Comparison of ENCODE assay signal across 31 mouse cellular contexts in the genomic region with DNA sequence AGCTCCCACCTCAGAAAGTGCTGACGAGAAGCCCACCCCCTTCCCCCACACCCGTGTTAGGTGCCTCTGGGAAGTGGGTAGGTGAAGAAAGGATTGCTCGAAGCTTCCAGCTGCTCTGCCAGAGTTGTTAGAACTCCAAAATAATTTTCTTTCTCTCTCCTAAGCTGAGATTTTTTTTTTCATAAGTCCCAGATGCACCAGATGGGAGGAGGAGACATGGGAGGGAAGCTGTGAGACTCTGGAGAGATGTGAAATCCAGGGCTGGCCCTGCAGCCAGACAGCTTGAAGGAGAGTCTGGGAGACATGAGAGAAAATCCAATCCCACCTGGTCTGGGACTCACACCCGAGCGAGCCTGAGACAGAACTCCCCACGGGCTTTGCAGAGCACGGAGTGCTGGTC. TPM values are rescaled to one million over a fixed set of nuclear protein-coding genes. Genes with fewer than 3 reads are reported as not detected.
A peak's percentile ranks its signal among the peaks of the same experiment; 100 is the strongest.
DNase-seq lines count a peak whose midpoint lies in the region; ATAC-seq lines count a peak whose summit lies in the region.
"Had no signal": no experiment of that assay in that cellular context is flagged by ENCODE, and none has a peak within 500 bp of the region (broad histone marks: within the 10 kb centered on the region; RNA-seq: fewer than 3 reads in every experiment).

No protein-coding gene starts in this region.

- H3K9ac ChIP-seq in midbrain, embryonic 12.5 days (replicated peaks): no peak overlapping the region
- no peak overlapping the region for H3K9ac ChIP-seq in midbrain, embryonic 16.5 days (ENCODE audit: low read depth, low read length)
- no peak overlapping the region for H3K9ac ChIP-seq in stomach, embryonic 15.5 days
- H3K9ac ChIP-seq: embryonic facial prominence, embryonic 13.5 days; hindbrain, embryonic 12.5 days; liver, postnatal 0 days; neural tube, embryonic 12.5 days had no signal

- peaks cover 39% of the 10 kb centered on the region for H3K4me1 ChIP-seq in midbrain, embryonic 12.5 days
- peaks cover 13% of the 10 kb centered on the region for H3K4me1 ChIP-seq in midbrain, embryonic 16.5 days (ENCODE audit: control insufficient read depth, insufficient read depth, low read length)
- peaks cover 76% of the 10 kb centered on the region for H3K4me1 ChIP-seq in limb, embryonic 10.5 days
- peaks cover 12% of the 10 kb centered on the region; the same call in 1 of the 2 replicates for H3K4me1 ChIP-seq in stomach, embryonic 15.5 days

- 68% methylated on average over 7 of the region's 7 CpGs for WGBS in midbrain, embryonic 12.5 days
- 68% methylated on average over 7 of the region's 7 CpGs for WGBS in midbrain, embryonic 16.5 days
- 59% methylated on average over 7 of the region's 7 CpGs for WGBS in limb, embryonic 10.5 days
- WGBS in stomach, embryonic 15.5 days: 53% methylated on average over 7 of the region's 7 CpGs

- H3K4me3 ChIP-seq in midbrain, embryonic 12.5 days: no peak overlapping the region
- no peak overlapping the region for H3K4me3 ChIP-seq in midbrain, embryonic 16.5 days (ENCODE audit: low read depth, low read length)
- H3K4me3 ChIP-seq in limb, embryonic 10.5 days: no peak overlapping the region
- H3K4me3 ChIP-seq in stomach, embryonic 15.5 days (replicated peaks): no peak overlapping the region
- H3K4me3 ChIP-seq: embryonic facial prominence, embryonic 13.5 days; hindbrain, embryonic 12.5 days; neural tube, embryonic 12.5 days had no signal

- no peaks in the 10 kb centered on the region for H3K36me3 ChIP-seq in midbrain, embryonic 12.5 days
- no peaks in the 10 kb centered on the region for H3K36me3 ChIP-seq in midbrain, embryonic 16.5 days (ENCODE audit: control insufficient read depth, insufficient read depth, low read length)
- no peaks in the 10 kb centered on the region for H3K36me3 ChIP-seq in limb, embryonic 10.5 days
- no peaks in the 10 kb centered on the region for H3K36me3 ChIP-seq in stomach, embryonic 15.5 days
- H3K36me3 ChIP-seq: embryonic facial prominence, embryonic 13.5 days; G1E; hindbrain, embryonic 12.5 days; neural tube, embryonic 12.5 days had no signal

- ATAC-seq in midbrain, embryonic 12.5 days (ENCODE audit: low FRiP score, low read depth): no peak
- ATAC-seq in midbrain, embryonic 16.5 days: no peak
- no peak for ATAC-seq in stomach, embryonic 15.5 days (ENCODE audit: insufficient read depth, low FRiP score, low read depth)
- no peak for ATAC-seq in megakaryocyte progenitor cell, adult 5-6 weeks (replicated peaks; ENCODE audit: poor library complexity)
- ATAC-seq: forebrain, embryonic 16.5 days; intestine, postnatal 0 days; liver, postnatal 0 days; lung, postnatal 0 days had no signal

- no peak overlapping the region for H3K4me2 ChIP-seq in midbrain, embryonic 12.5 days (replicated peaks)
- H3K4me2 ChIP-seq in midbrain, embryonic 16.5 days (ENCODE audit: low read length): no peak overlapping the region
- H3K4me2 ChIP-seq in stomach, embryonic 15.5 days: no peak overlapping the region
- H3K4me2 ChIP-seq: embryonic facial prominence, embryonic 13.5 days; heart, embryonic 11.5 days; hindbrain, embryonic 12.5 days; liver, embryonic 11.5 days; midbrain, embryonic 11.5 days; neural tube, embryonic 12.5 days had no signal

- DNase-seq in frontal cortex, postnatal 36 days (ENCODE audit: low spot score in 2 of 2): peak; percentile 30 to 45
- no peak for DNase-seq in frontal cortex, postnatal 25 days (ENCODE audit: low spot score in 2 of 2)
- no peak for DNase-seq in limb, embryonic 10.5 days (ENCODE audit: low spot score)
- DNase-seq: adrenal gland, adult 2 months; B cell, adult 2 months; gastrocnemius, postnatal 10 days; heart, adult 11 months; liver, postnatal 0 days had no signal

- peaks cover 4% of the 10 kb centered on the region for H3K27me3 ChIP-seq in midbrain, embryonic 12.5 days
- H3K27me3 ChIP-seq in midbrain, embryonic 16.5 days (ENCODE audit: control insufficient read depth, insufficient read depth, low read depth, low read length): no peaks in the 10 kb centered on the region
- H3K27me3 ChIP-seq in limb, embryonic 10.5 days (ENCODE audit: low read depth, poor library complexity, severe bottlenecking): no peaks in the 10 kb centered on the region
- H3K27me3 ChIP-seq in stomach, embryonic 15.5 days (replicated peaks): no peaks in the 10 kb centered on the region
- H3K27me3 ChIP-seq: CH12.LX; embryonic facial prominence, embryonic 13.5 days; hindbrain, embryonic 12.5 days; neural tube, embryonic 12.5 days had no signal

- no peaks in the 10 kb centered on the region for H3K9me3 ChIP-seq in midbrain, embryonic 12.5 days
- H3K9me3 ChIP-seq in midbrain, embryonic 16.5 days (replicated peaks; ENCODE audit: control insufficient read depth, low read length, poor library complexity, severe bottlenecking): no peaks in the 10 kb centered on the region
- no peaks in the 10 kb centered on the region for H3K9me3 ChIP-seq in limb, embryonic 10.5 days (replicated peaks)
- H3K9me3 ChIP-seq in stomach, embryonic 15.5 days: no peaks in the 10 kb centered on the region
- H3K9me3 ChIP-seq: embryonic facial prominence, embryonic 13.5 days; G1E; hindbrain, embryonic 12.5 days; neural tube, embryonic 12.5 days had no signal

- H3K27ac ChIP-seq in midbrain, embryonic 12.5 days (replicated peaks): 0 out of 2 replicates have a peak overlapping the region, but pooled peaks have one; percentile 6
- no peak overlapping the region for H3K27ac ChIP-seq in midbrain, embryonic 16.5 days (ENCODE audit: low read length)
- peak overlapping the region; percentile 85 for H3K27ac ChIP-seq in limb, embryonic 10.5 days
- H3K27ac ChIP-seq in stomach, embryonic 15.5 days: peak overlapping the region; percentile 1; the same call in 1 of the 2 replicates
- H3K27ac ChIP-seq: embryonic facial prominence, embryonic 13.5 days; hindbrain, embryonic 12.5 days; macrophage; neural tube, embryonic 12.5 days had no signal

RNA-seq across cellular contexts. Expression of gene Cdcp2, which starts 27.7 kb away (rescaled TPM):
- 0.06 and 0.09 TPM in 2 replicates for polyA plus RNA-seq in midbrain, embryonic 12.5 days (2016; fragmentation: Nextera tagmentation; extraction: Ambion mirVana)
- not detected in 2 replicates for polyA plus RNA-seq in midbrain, embryonic 16.5 days (2015; fragmentation: Nextera tagmentation; extraction: Ambion mirVana)
- polyA plus RNA-seq in limb, embryonic 10.5 days (2016; fragmentation: Nextera tagmentation; extraction: Ambion mirVana): 0.11 TPM in 1 of 2 replicates, not detected in the other
- polyA plus RNA-seq in stomach, embryonic 15.5 days (2015; fragmentation: Nextera tagmentation; extraction: Ambion mirVana): not detected in 2 replicates
- total RNA-seq in megakaryocyte progenitor cell, adult 5-6 weeks (2015): not detected in 2 replicates
- total RNA-seq in megakaryocyte progenitor cell, adult 5-6 weeks (2017): not detected in 2 replicates
- total RNA-seq: adrenal gland, adult 2 months; gastrocnemius, postnatal 10 days; layer of hippocampus, adult 8-10 months; left cerebral cortex, adult 18-20 months; left cerebral cortex, postnatal 36 days had no signal
- polyA plus RNA-seq: cerebellum, adult 2 months; embryonic facial prominence, embryonic 13.5 days; forebrain, embryonic 16.5 days; G1E; heart, embryonic 11.5 days; heart, postnatal 0 days; intestine, postnatal 0 days; liver, embryonic 11.5 days; liver, postnatal 0 days; macrophage; stomach, embryonic 14.5 days; thymus, postnatal 0 days had no signal

RNA-seq across cellular contexts. Expression of gene Tmem59, which starts 53.8 kb away (rescaled TPM):
- polyA plus RNA-seq in midbrain, embryonic 12.5 days (2016; fragmentation: Nextera tagmentation; extraction: Ambion mirVana): 327 and 347 TPM in 2 replicates
- polyA plus RNA-seq in midbrain, embryonic 16.5 days (2015; fragmentation: Nextera tagmentation; extraction: Ambion mirVana): 356 and 359 TPM in 2 replicates
- 259 and 274 TPM in 2 replicates for polyA plus RNA-seq in limb, embryonic 10.5 days (2016; fragmentation: Nextera tagmentation; extraction: Ambion mirVana)
- polyA plus RNA-seq in stomach, embryonic 15.5 days (2015; fragmentation: Nextera tagmentation; extraction: Ambion mirVana): 386 and 427 TPM in 2 replicates
- 267 and 292 TPM in 2 replicates for total RNA-seq in megakaryocyte progenitor cell, adult 5-6 weeks (2015)
- total RNA-seq in megakaryocyte progenitor cell, adult 5-6 weeks (2017): 122 and 151 TPM in 2 replicates

RNA-seq across cellular contexts. Expression of gene Tceanc2, which starts 54.5 kb away (rescaled TPM):
- polyA plus RNA-seq in midbrain, embryonic 12.5 days (2016; fragmentation: Nextera tagmentation; extraction: Ambion mirVana): 28.3 and 37.2 TPM in 2 replicates
- polyA plus RNA-seq in midbrain, embryonic 16.5 days (2015; fragmentation: Nextera tagmentation; extraction: Ambion mirVana): 18.1 and 27.2 TPM in 2 replicates
- polyA plus RNA-seq in limb, embryonic 10.5 days (2016; fragmentation: Nextera tagmentation; extraction: Ambion mirVana): 22.9 and 30.2 TPM in 2 replicates
- 16.4 and 30.4 TPM in 2 replicates for polyA plus RNA-seq in stomach, embryonic 15.5 days (2015; fragmentation: Nextera tagmentation; extraction: Ambion mirVana)
- total RNA-seq in megakaryocyte progenitor cell, adult 5-6 weeks (2015): 17.3 and 25.5 TPM in 2 replicates
- total RNA-seq in megakaryocyte progenitor cell, adult 5-6 weeks (2017): 20.5 and 25.3 TPM in 2 replicates

RNA-seq across cellular contexts. Expression of gene Cyb5rl, which starts 57.6 kb away (rescaled TPM):
- 5.8 and 9.5 TPM in 2 replicates for polyA plus RNA-seq in midbrain, embryonic 12.5 days (2016; fragmentation: Nextera tagmentation; extraction: Ambion mirVana)
- 4.1 and 7.2 TPM in 2 replicates for polyA plus RNA-seq in midbrain, embryonic 16.5 days (2015; fragmentation: Nextera tagmentation; extraction: Ambion mirVana)
- polyA plus RNA-seq in limb, embryonic 10.5 days (2016; fragmentation: Nextera tagmentation; extraction: Ambion mirVana): 11.7 and 12.6 TPM in 2 replicates
- 6.1 and 7.5 TPM in 2 replicates for polyA plus RNA-seq in stomach, embryonic 15.5 days (2015; fragmentation: Nextera tagmentation; extraction: Ambion mirVana)
- 2.7 and 3.5 TPM in 2 replicates for total RNA-seq in megakaryocyte progenitor cell, adult 5-6 weeks (2015)
- 6.2 and 6.5 TPM in 2 replicates for total RNA-seq in megakaryocyte progenitor cell, adult 5-6 weeks (2017)

RNA-seq across cellular contexts. Expression of gene Mrpl37, which starts 57.7 kb away (rescaled TPM):
- 91.0 and 91.9 TPM in 2 replicates for polyA plus RNA-seq in midbrain, embryonic 12.5 days (2016; fragmentation: Nextera tagmentation; extraction: Ambion mirVana)
- polyA plus RNA-seq in midbrain, embryonic 16.5 days (2015; fragmentation: Nextera tagmentation; extraction: Ambion mirVana): 74.1 and 77.3 TPM in 2 replicates
- polyA plus RNA-seq in limb, embryonic 10.5 days (2016; fragmentation: Nextera tagmentation; extraction: Ambion mirVana): 145 and 167 TPM in 2 replicates
- 89.8 and 100 TPM in 2 replicates for polyA plus RNA-seq in stomach, embryonic 15.5 days (2015; fragmentation: Nextera tagmentation; extraction: Ambion mirVana)
- total RNA-seq in megakaryocyte progenitor cell, adult 5-6 weeks (2015): 70.2 and 77.7 TPM in 2 replicates
- 60.2 and 60.6 TPM in 2 replicates for total RNA-seq in megakaryocyte progenitor cell, adult 5-6 weeks (2017)

Comparison
In these comparisons a context has a peak if more than half of its experiments do, and no peak if none do; other contexts are left out.
1. DNase-seq: peak in frontal cortex, postnatal 36 days (2 of 2); none in frontal cortex, postnatal 25 days (0 of 2) and limb, embryonic 10.5 days (single experiment).